Mouse (Mus musculus): ENCODE data around the gene Rab19.
"Not testable (repeated sequence)": the region's sequence is repeated elsewhere in the genome, so short reads cannot be mapped to it uniquely, and the experiment has no call there.

Gene Rab19

GRCm38 (mm10) chr6:39381125-39381880 lies at the start of gene Rab19:
Gene Rab19 (plus strand): TSS chr6:39381175.
- no peak for DNase-seq (ENCODE audit: low spot score)

DNA sequence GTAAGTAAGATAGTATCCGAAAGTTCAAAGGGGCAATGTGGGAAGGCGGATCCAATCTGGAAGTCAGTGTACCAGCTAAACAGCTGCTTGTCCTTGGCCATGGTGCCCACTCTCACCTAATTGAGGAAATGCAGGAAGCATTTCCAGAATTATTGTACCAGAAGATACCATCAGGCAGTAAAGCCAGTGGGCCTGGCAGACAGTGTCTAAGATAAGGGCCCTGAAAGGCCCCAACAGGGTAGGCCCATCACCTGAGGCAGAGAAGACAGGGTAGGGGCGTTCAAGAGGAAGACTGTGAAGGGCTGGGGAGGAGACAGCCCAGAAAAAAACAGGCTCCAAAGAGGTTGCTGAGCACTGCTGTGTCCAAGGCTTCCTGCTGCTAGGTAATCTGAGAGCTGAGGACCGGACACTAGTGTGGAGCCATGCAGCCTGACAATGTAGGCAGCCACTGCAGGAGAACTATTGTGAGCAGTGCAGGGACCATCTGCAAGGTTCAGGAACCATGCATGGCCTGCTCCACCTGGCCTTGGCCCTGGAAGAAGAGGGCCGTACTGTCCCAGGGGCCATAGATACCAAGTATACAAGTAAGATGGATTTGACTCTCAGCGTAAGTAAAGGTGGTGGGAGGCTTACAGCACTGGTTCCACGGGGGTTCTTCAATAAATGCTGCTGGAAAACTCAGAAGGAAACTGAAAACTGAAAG lies 48.8 kb upstream of the Rab19 start:
- no peak for DNase-seq (ENCODE audit: low spot score)

DNA sequence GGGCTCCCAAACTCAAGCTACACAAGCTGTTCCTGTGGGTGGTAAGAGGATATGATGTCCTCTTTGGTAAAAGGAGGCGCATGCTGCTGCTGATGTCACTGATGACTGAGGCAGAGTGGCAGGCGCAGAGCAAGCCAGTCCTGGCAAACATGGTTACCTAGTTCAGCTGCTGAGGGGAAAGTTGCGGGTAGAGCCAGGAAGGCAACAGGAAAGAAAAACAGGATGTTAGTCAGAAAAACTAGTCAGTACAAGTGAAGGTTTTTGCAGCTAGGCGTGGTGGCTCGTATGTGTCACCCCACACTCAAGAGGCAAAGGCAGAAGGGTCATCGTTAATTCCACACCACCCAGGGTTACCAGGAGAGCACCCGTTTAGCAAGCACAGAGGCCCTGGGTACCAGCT lies 46.8 kb upstream of the Rab19 start:
- DNase-seq (ENCODE audit: low spot score): peak; percentile 42

- no peak for DNase-seq (ENCODE audit: low spot score)
These were observed 46.1 kb upstream of the Rab19 start for GRCm38 (mm10) chr6:39334873-39335272.

GRCm38 (mm10) chr6:39338359-39338758 lies 42.6 kb upstream of the Rab19 start:
- DNase-seq (ENCODE audit: low spot score): no peak

DNA sequence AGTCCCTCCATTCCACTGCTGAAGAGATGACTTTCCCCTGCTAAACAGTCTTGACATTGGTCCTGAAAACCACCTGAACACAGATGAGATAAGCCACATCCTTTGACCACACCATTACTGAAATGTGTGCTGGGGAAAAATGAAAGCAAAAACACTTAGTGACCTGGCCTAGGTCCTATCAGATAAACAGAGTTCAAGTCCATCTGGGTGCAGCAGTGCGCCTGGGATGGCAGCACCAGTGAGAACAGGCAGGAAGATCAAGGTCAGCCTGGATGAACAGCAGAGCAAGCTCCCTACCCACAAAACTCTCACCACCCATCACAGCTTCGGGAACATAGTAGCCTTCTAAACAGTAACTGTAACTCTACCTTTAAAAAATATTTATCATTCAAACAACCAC lies 39.2 kb upstream of the Rab19 start:
- no peak for DNase-seq (ENCODE audit: low spot score)

GRCm38 (mm10) chr6:39344020-39344419 lies 37.0 kb upstream of the Rab19 start:
- peak; percentile 69 for DNase-seq (ENCODE audit: low spot score)

GRCm38 (mm10) chr6:39345430-39345829 lies 35.5 kb upstream of the Rab19 start:
- DNase-seq (ENCODE audit: low spot score): no peak

GRCm38 (mm10) chr6:39346991-39347501 lies 33.9 kb upstream of the Rab19 start:
- DNase-seq (ENCODE audit: low spot score): no peak

DNA sequence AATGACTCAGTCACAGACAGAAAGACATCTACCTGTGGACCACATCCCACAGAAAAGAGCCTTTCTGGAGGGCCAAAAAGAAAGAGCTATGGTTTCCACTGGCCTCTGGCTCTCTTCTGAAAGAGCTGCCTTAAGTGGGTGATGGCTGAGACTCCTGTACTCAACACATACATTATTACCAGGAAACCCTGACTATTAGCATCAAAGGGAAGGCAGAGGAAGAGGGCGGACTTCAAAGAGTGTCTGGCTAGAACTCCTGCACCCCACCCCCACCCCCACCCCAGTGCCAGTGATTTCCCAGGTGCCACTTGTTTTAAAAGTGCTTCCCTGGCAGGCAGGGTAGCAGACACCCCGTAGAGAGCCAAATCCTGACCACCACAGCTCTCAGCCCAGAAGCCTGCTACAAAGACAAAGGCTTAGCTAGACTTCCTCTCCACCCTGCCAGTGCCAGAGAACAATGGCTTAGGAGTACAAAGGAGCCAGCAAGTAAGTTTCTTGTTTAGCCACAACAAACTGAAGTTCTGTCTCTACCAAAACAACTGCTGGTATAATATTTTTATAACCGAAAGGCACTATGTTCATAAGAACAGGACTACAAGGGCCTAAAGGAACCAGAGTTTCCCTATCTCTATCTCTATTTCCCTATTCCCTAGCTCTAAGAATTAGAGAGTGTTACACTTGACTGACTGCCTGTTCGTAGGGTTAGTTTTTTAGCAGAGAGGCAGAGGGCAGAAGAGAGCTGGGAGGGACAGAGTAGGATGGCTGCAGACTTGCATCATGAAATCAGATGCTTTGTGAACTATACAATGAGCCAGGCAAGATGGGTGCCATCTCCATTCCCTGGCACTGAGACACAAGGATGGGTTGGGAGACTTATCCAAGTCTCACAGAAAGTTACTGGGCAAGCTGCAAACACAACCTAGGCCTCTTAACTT lies 32.8 kb upstream of the Rab19 start:
- no peak for DNase-seq (ENCODE audit: low spot score)

DNA sequence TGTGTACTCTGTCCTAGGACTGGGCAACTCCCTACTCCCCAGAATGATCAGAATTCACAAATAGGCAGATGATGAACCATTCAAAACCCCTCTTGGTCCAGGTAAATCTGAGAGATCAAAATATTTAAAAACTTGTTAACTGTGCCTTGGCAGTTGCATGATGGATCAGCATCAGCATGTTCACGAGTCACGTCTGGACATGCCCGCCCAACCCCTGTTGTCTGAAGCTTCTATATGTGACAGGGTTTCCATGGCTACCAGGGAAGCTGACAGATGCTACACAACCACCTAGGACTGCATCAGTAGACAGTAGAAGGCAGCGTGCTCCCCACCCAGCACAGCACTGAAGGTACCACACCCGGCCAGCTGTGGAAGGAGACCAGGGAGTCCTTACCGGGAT lies 32.0 kb upstream of the Rab19 start:
- DNase-seq (ENCODE audit: low spot score): no peak

- not testable (repeated sequence) for DNase-seq (ENCODE audit: low spot score)
These were observed 21.8 kb upstream of the Rab19 start for GRCm38 (mm10) chr6:39359207-39359606.

DNA sequence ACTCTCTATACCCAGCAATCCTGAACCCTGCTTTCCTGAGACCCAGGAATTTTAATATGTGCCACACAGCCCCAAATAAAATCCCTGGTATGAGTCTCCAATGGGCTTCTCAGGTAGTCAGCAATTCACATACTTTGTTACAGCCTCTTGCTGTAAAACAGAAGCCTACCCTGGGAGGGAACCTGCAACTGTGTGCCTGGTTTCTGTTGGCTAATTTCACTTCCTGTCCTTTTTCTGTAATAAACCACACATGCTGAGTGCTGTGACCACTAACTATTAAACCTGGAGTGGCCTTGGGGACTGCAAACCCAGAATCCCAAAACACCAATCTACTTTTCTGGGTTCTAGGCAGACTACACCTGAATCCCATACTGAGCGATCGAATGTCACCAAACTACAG lies 18.3 kb upstream of the Rab19 start:
- DNase-seq (ENCODE audit: low spot score): no peak

DNA sequence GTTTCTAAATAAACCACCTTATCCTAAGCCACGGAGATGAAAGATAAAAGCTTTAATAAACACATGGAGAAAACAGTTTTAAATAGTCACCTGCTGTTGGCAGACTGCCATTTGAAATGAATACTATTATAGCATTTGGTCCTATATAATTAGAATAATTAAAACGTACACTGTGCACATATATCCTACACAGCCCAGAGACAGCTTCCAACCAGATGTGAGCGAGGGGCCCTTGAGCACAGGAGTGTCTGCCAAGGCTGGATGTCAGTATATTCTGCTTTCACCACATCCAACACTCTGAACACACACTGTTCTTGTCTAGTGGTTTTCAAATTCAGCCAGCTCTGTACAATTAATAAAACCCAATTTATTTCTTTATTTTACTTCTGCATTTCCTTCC lies 11.3 kb upstream of the Rab19 start:
- DNase-seq (ENCODE audit: low spot score): no peak

DNA sequence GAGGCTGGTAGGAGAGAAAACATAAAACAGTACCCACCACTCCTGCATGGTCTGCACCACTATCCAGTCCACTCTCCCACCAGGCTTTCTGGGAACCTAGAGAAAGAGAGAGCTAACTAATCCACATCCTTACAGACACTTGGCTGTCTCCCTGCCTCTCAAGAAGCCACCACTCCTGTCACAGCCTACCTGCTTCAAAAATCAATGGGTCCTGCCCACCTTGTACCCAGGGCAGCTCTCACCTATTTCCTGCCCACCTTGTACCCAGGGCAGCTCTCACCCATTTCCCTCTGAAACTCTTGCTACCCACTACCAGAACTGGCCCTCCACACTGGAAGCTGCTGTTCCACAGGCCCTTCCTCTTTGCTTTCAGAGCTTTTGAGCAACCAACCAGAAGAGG lies 8.9 kb upstream of the Rab19 start:
- no peak for DNase-seq (ENCODE audit: low spot score)

- DNase-seq (ENCODE audit: low spot score): peak; percentile 9
These were observed 8.2 kb upstream of the Rab19 start for GRCm38 (mm10) chr6:39372727-39373126.

- DNase-seq (ENCODE audit: low spot score): no peak
These were observed 7.5 kb upstream of the Rab19 start for GRCm38 (mm10) chr6:39373301-39373955.

DNA sequence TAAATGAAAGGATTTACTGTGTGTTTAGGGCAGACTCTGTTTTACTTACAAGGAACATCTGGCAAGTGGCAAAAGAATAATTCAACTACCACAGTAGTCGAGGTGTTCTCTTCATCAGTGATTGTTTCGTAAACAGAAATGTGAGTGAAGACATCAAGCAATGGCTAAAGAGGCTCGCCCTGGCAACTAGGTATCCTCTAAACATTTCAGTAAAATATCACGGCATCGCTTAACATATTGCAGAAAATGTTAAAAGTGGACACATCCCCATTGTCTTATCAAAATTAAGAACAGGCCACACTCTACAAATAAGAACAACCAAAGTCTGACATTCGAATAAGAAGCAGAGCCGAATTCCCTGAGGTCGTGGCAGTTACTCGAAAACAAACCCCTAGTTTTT lies 4.2 kb upstream of the Rab19 start:
- DNase-seq (ENCODE audit: low spot score): no peak

- DNase-seq (ENCODE audit: low spot score): peak; percentile 74
These were observed 3.6 kb upstream of the Rab19 start, which contains the start of gene Slc37a3 for GRCm38 (mm10) chr6:39377311-39377827. Gene Slc37a3 (minus strand): TSS chr6:39377675.

GRCm38 (mm10) chr6:39378161-39378835 lies 2.7 kb upstream of the Rab19 start:
- not testable (repeated sequence) for DNase-seq (ENCODE audit: low spot score)

GRCm38 (mm10) chr6:39379224-39379623 lies 1.8 kb upstream of the Rab19 start:
- peak; percentile 18 for DNase-seq (ENCODE audit: low spot score)

Measured in spleen, adult 12 weeks (tissue).